Mouse (Mus musculus) hindbrain, embryonic 10.5 days (tissue): Measurements from ENCODE around the gene BC030499. TPM values are rescaled to one million over a fixed set of nuclear protein-coding genes. Genes with fewer than 3 reads are reported as not detected.

Source experiments
- DNase-seq: peaks from one replicate; pipeline ENCODE4 v3.0.0-alpha.2; 2017; ENCODE audit warnings: low spot score
- H3K27ac ChIP-seq: fragments of 300-500 bp; sonication (generic); 2 replicates; pipeline ENCODE4 v1.5.1; 2016; ENCODE audit warnings: mild to moderate bottlenecking, moderate library complexity
- H3K27me3 ChIP-seq: fragments of 300-500 bp; sonication (generic); 2 replicates; pipeline ENCODE4 v1.6.1; 2016; ENCODE audit warnings: mild to moderate bottlenecking; ENCODE audit not compliant: poor library complexity, insufficient read depth, severe bottlenecking
- H3K36me3 ChIP-seq: fragments of 300-500 bp; sonication (generic); 2 replicates; pipeline ENCODE4 v1.6.1; 2016; ENCODE audit warnings: mild to moderate bottlenecking, moderate library complexity
- H3K4me1 ChIP-seq: fragments of 300-500 bp; sonication (generic); replicated peaks from 2 replicates; pipeline ENCODE4 v1.6.1; 2016; ENCODE audit warnings: mild to moderate bottlenecking
- H3K4me3 ChIP-seq: fragments of 300-500 bp; sonication (generic); 2 replicates; pipeline ENCODE4 v1.5.1; 2016; ENCODE audit warnings: mild to moderate bottlenecking, moderate library complexity
- H3K9me3 ChIP-seq: fragments of 300-500 bp; sonication (generic); 2 replicates; pipeline ENCODE4 v1.6.1; 2016; ENCODE audit warnings: mild to moderate bottlenecking, moderate library complexity
- WGBS: fragments of 180-500 bp; shearing (Covaris S2); methylation state at CpG from one replicate; pipeline ENCODE4 v1.1.7; 2016; 5-methylcytosine and 5-hydroxymethylcytosine counted together
- polyA plus RNA-seq: library from polyadenylated mRNA; unstranded; fragments of >200 nt; fragmentation: Nextera tagmentation; extraction: Ambion mirVana; gene quantifications from 2 replicates; pipeline ENCODE4 v1.2.1, GENCODE M21; 2016

BC030499 gene
- polyA plus RNA-seq, 1 experiment from 2014 or later = 0.52 TPM

- H3K27me3 ChIP-seq = no peaks in the 10 kb centered on the region
- peak; percentile 82 for DNase-seq
- WGBS = 2% methylated on average over 66 of the region's 66 CpGs
- H3K27ac ChIP-seq = peak within 1 kb of the TSS; percentile 97
- peak within 1 kb of the TSS; percentile 92 for H3K4me3 ChIP-seq
- peaks cover 58% of the 10 kb centered on the region for H3K4me1 ChIP-seq
- no peaks in the 10 kb centered on the region for H3K9me3 ChIP-seq
- H3K36me3 ChIP-seq = peaks cover 59% of the 10 kb centered on the region
Measured at GRCm38 (mm10) chr11:78343381-78344327, 53.0 kb downstream of the BC030499 start, which contains the start of gene Unc119. Gene Unc119, plus strand, starts transcription at chr11:78343482.

GRCm38 (mm10) chr11:78344328-78344889 lies 53.8 kb downstream of the BC030499 start:
- WGBS = 85% methylated on average over 6 of the region's 6 CpGs
- DNase-seq = no peak
- no peaks in the 10 kb centered on the region for H3K27me3 ChIP-seq
- H3K9me3 ChIP-seq = no peaks in the 10 kb centered on the region
- peaks cover 59% of the 10 kb centered on the region for H3K4me1 ChIP-seq
- H3K36me3 ChIP-seq = peaks cover 59% of the 10 kb centered on the region
- H3K27ac ChIP-seq = peak overlapping the region; percentile 97
- peak overlapping the region; percentile 92 for H3K4me3 ChIP-seq

- peaks cover 64% of the 10 kb centered on the region for H3K4me1 ChIP-seq
- H3K27me3 ChIP-seq = no peaks in the 10 kb centered on the region
- peak overlapping the region; percentile 12; the same call in 1 of the 2 replicates for H3K4me3 ChIP-seq
- peak overlapping the region; percentile 1; the same call in 1 of the 2 replicates for H3K27ac ChIP-seq
- peak; percentile 14 for DNase-seq
- H3K9me3 ChIP-seq = no peaks in the 10 kb centered on the region
- H3K36me3 ChIP-seq = peaks cover 59% of the 10 kb centered on the region
- 64% methylated on average over 8 of the region's 8 CpGs for WGBS
Measured at GRCm38 (mm10) chr11:78344890-78345715, 54.5 kb downstream of the BC030499 start.

- no peak for DNase-seq
- H3K36me3 ChIP-seq = peaks cover 53% of the 10 kb centered on the region
- no peak overlapping the region for H3K4me3 ChIP-seq
- H3K27me3 ChIP-seq = no peaks in the 10 kb centered on the region
- 86% methylated on average over 7 of the region's 7 CpGs for WGBS
- peaks cover 64% of the 10 kb centered on the region for H3K4me1 ChIP-seq
- peak overlapping the region; percentile 50; the same call in 1 of the 2 replicates for H3K27ac ChIP-seq
- no peaks in the 10 kb centered on the region for H3K9me3 ChIP-seq
Measured at GRCm38 (mm10) chr11:78345801-78346200, 55.2 kb downstream of the BC030499 start.

Other genes with a start within 250 kb of the BC030499 start
- gene Eral1, start 210.5 kb upstream of the BC030499 start, polyA plus RNA-seq = 40.6 and 41.4 TPM in 2 replicates
- gene Fam222b, start 196.2 kb upstream of the BC030499 start, polyA plus RNA-seq = 29.2 and 33.8 TPM in 2 replicates
- 124 and 163 TPM in 2 replicates for gene Traf4, start 125.3 kb upstream of the BC030499 start, polyA plus RNA-seq
- 11.3 and 12.1 TPM in 2 replicates for gene Nek8, start 114.2 kb upstream of the BC030499 start, polyA plus RNA-seq
- gene Tlcd1, start 114.1 kb upstream of the BC030499 start, polyA plus RNA-seq = 7.0 and 8.9 TPM in 2 replicates
- 1,007 and 1,099 TPM in 2 replicates for gene Rpl23a, start 107.3 kb upstream of the BC030499 start, polyA plus RNA-seq
- gene Rab34, start 102.4 kb upstream of the BC030499 start, polyA plus RNA-seq = 71.8 and 80.5 TPM in 2 replicates
- 1.6 and 1.8 TPM in 2 replicates for gene Proca1, start 97.4 kb upstream of the BC030499 start, polyA plus RNA-seq
- gene Sdf2, start 45.1 kb upstream of the BC030499 start, polyA plus RNA-seq = 53.6 and 63.8 TPM in 2 replicates
- gene Supt6, start 44.9 kb upstream of the BC030499 start, polyA plus RNA-seq = 35.0 and 36.3 TPM in 2 replicates
- 53.2 and 65.6 TPM in 2 replicates for gene 2610507B11Rik, start 29.1 kb upstream of the BC030499 start, polyA plus RNA-seq
- gene Spag5, start 10.7 kb downstream of the BC030499 start, polyA plus RNA-seq = 53.2 and 62.7 TPM in 2 replicates
- gene Aldoc, start 32.1 kb downstream of the BC030499 start, polyA plus RNA-seq = 2.5 and 3.1 TPM in 2 replicates
- 74.6 and 82.9 TPM in 2 replicates for gene Pigs, start 37.6 kb downstream of the BC030499 start, polyA plus RNA-seq
- 59.1 and 76.7 TPM in 2 replicates for gene Unc119, start 52.6 kb downstream of the BC030499 start, polyA plus RNA-seq
- gene Foxn1, start 95.7 kb downstream of the BC030499 start, polyA plus RNA-seq = not detected in 2 replicates
- gene Slc13a2, start 131.4 kb downstream of the BC030499 start, polyA plus RNA-seq = not detected in 2 replicates
- 20.2 and 21.1 TPM in 2 replicates for gene Slc46a1, start 174.9 kb downstream of the BC030499 start, polyA plus RNA-seq
- gene Sarm1, start 206.9 kb downstream of the BC030499 start, polyA plus RNA-seq = 11.2 and 20.8 TPM in 2 replicates
- gene Vtn, start 208.2 kb downstream of the BC030499 start, polyA plus RNA-seq = 66.9 and 96.6 TPM in 2 replicates
- gene Sebox, start 212.6 kb downstream of the BC030499 start, polyA plus RNA-seq = not detected in 2 replicates
- gene Tmem199, start 221.3 kb downstream of the BC030499 start, polyA plus RNA-seq = 84.0 and 86.4 TPM in 2 replicates
- 135 and 152 TPM in 2 replicates for gene Poldip2, start 221.4 kb downstream of the BC030499 start, polyA plus RNA-seq
- 70.4 and 81.6 TPM in 2 replicates for gene Tnfaip1, start 245.5 kb downstream of the BC030499 start, polyA plus RNA-seq
- gene Ift20, start 245.5 kb downstream of the BC030499 start, polyA plus RNA-seq = 89.2 and 94.2 TPM in 2 replicates